Mouse (Mus musculus) embryonic fibroblast, embryonic 13.5 days (primary cell): ENCODE measurements at regions not wholly inside any gene's neighbourhood (a gene's known extent, or its start where the extent isn't known, plus 50 kb on each side); places are given as distances from the start of the nearest gene placed in this dataset.

ENCODE experiments used
- H3K27ac ChIP-seq: 2 replicates; pipeline ENCODE4 v1.5.1; 2012; ENCODE audit warnings: low read length, control low read depth, inconsistent platforms; ENCODE audit not compliant: insufficient read depth
- H3K4me1 ChIP-seq: 2 replicates; pipeline ENCODE4 v1.6.1; 2011; ENCODE audit warnings: low read length; ENCODE audit not compliant: control insufficient read depth, insufficient read depth
- H3K4me3 ChIP-seq: 2 replicates; pipeline ENCODE4 v1.5.1; 2011; ENCODE audit warnings: mild to moderate bottlenecking, control low read depth, low read length; ENCODE audit not compliant: insufficient read depth
- CTCF ChIP-seq: IDR thresholded peaks from 2 replicates; pipeline ENCODE4 v1.5.1; 2011; ENCODE audit warnings: mild to moderate bottlenecking, control low read depth, low read length, moderate library complexity, borderline replicate concordance; ENCODE audit not compliant: insufficient read depth
- POLR2A ChIP-seq: IDR thresholded peaks from 2 replicates; pipeline ENCODE4 v1.6.1; 2011; ENCODE audit warnings: low read depth, mild to moderate bottlenecking, control low read depth, low read length, moderate library complexity

- no peak for TF ChIP-seq POLR2A
- no peak for TF ChIP-seq CTCF
- Histone ChIP-seq H3K4me3 (no peak overlapping the region), H3K4me1 (no peaks in the 10 kb centered on the region; the same call in 1 of the 2 replicates), H3K27ac (no peak overlapping the region)
These were observed 242.1 kb upstream of the Xylt1 start for GRCm38 (mm10) chr7:117138681-117139080.

- H3K27ac ChIP-seq, result no peak overlapping the region
- H3K4me3 ChIP-seq, result no peak overlapping the region
- no peak for TF ChIP-seq POLR2A
- no peak for TF ChIP-seq CTCF
- no peaks in the 10 kb centered on the region; the same call in 1 of the 2 replicates for H3K4me1 ChIP-seq
These were observed 241.4 kb upstream of the Xylt1 start for GRCm38 (mm10) chr7:117139245-117139970.

GRCm38 (mm10) chr7:117139971-117140247 is 240.9 kb upstream of the Xylt1 start:
- H3K4me1 ChIP-seq, result no peaks in the 10 kb centered on the region; the same call in 1 of the 2 replicates
- H3K4me3 ChIP-seq, result no peak overlapping the region
- no peak overlapping the region for H3K27ac ChIP-seq
- TF ChIP-seq POLR2A (no peak), CTCF (no peak)

GRCm38 (mm10) chr7:117146809-117147208 is 234.0 kb upstream of the Xylt1 start:
- H3K4me1 ChIP-seq, result no peaks in the 10 kb centered on the region
- H3K4me3 ChIP-seq, result no peak overlapping the region
- no peak for TF ChIP-seq POLR2A
- no peak for TF ChIP-seq CTCF
- no peak overlapping the region for H3K27ac ChIP-seq

GRCm38 (mm10) chr7:117150355-117150754 is 230.4 kb upstream of the Xylt1 start:
- no peak overlapping the region for H3K4me3 ChIP-seq
- no peaks in the 10 kb centered on the region for H3K4me1 ChIP-seq
- no peak overlapping the region for H3K27ac ChIP-seq
- TF ChIP-seq CTCF, result no peak
- TF ChIP-seq POLR2A, result no peak

GRCm38 (mm10) chr7:117153826-117154550 is 226.8 kb upstream of the Xylt1 start:
- H3K4me3 ChIP-seq, result no peak overlapping the region
- H3K4me1 ChIP-seq, result no peaks in the 10 kb centered on the region
- TF ChIP-seq CTCF (no peak), POLR2A (no peak)
- H3K27ac ChIP-seq, result no peak overlapping the region

- no peaks in the 10 kb centered on the region for H3K4me1 ChIP-seq
- no peak for TF ChIP-seq CTCF
- TF ChIP-seq POLR2A, result no peak
- H3K4me3 ChIP-seq, result no peak overlapping the region
- H3K27ac ChIP-seq, result no peak overlapping the region
These were observed 219.4 kb upstream of the Xylt1 start for GRCm38 (mm10) chr7:117161193-117161908.

GRCm38 (mm10) chr7:117174811-117175422 is 205.9 kb upstream of the Xylt1 start:
- H3K4me1 ChIP-seq, result no peaks in the 10 kb centered on the region
- TF ChIP-seq POLR2A (no peak), CTCF (no peak)
- H3K27ac ChIP-seq, result no peak overlapping the region
- H3K4me3 ChIP-seq, result no peak overlapping the region

- no peaks in the 10 kb centered on the region for H3K4me1 ChIP-seq
- H3K4me3 ChIP-seq, result no peak overlapping the region
- no peak overlapping the region for H3K27ac ChIP-seq
- TF ChIP-seq CTCF (no peak), POLR2A (no peak)
These were observed 196.8 kb upstream of the Xylt1 start for GRCm38 (mm10) chr7:117184011-117184410.

GRCm38 (mm10) chr7:117185891-117186290 is 194.9 kb upstream of the Xylt1 start:
- H3K4me3 ChIP-seq, result no peak overlapping the region

More at GRCm38 (mm10) chr7:117185891-117186290, 194.9 kb upstream of the Xylt1 start:
- TF ChIP-seq CTCF (no peak), POLR2A (no peak)
- Histone ChIP-seq H3K27ac (no peak overlapping the region), H3K4me1 (no peaks in the 10 kb centered on the region)
